Mouse (Mus musculus): Measurements from ENCODE around the gene Cd81. TPM values are rescaled to one million over a fixed set of nuclear protein-coding genes. Genes with fewer than 3 reads are reported as not detected.
A peak's percentile ranks its signal among the peaks of the same experiment; 100 is the strongest.

Gene Cd81
- total and polyA plus RNA-seq, 2 experiments from 2014 or later, result 811 to 1,316 TPM

- Histone ChIP-seq H3K9ac (replicated peaks; ENCODE audit: low read depth, low read length) (no peak overlapping the region), H3K27me3 (ENCODE audit: control insufficient read depth, insufficient read depth, low read length) (no peaks in the 10 kb centered on the region), H3K27ac (ENCODE audit: low read depth) (no peak overlapping the region), H3K4me2 (ENCODE audit: low read depth, low read length) (no peak overlapping the region), H3K36me3 (replicated peaks; ENCODE audit: control insufficient read depth, insufficient read depth, low read length) (0 out of 2 replicates have a peak, but pooled peaks cover 8% of the 10 kb centered on the region), H3K4me3 (ENCODE audit: low read depth, low read length) (no peak overlapping the region), H3K9me3 (replicated peaks; ENCODE audit: control insufficient read depth, low read length) (no peaks in the 10 kb centered on the region), H3K4me1 (ENCODE audit: control insufficient read depth, insufficient read depth) (peaks cover 4% of the 10 kb centered on the region)
- DNase-seq (ENCODE audit: low spot score) (no peak), ATAC-seq (ENCODE audit: insufficient read depth, low read depth) (no peak)
- 61% methylated on average over 5 of the region's 5 CpGs for WGBS
- TF ChIP-seq EP300 (IDR thresholded peaks at IDR 0.05; ENCODE audit: low read depth) (no peak), CTCF (IDR thresholded peaks at IDR 0.05; ENCODE audit: low read depth) (no peak)
These were observed 22.9 kb downstream of the Cd81 start for GRCm38 (mm10) chr7:143075394-143075793.

GRCm38 (mm10) chr7:143077351-143077750 lies 24.8 kb downstream of the Cd81 start:
- DNase-seq (ENCODE audit: low spot score) (no peak), ATAC-seq (ENCODE audit: insufficient read depth, low read depth) (no peak)
- 74% methylated on average over 2 of the region's 2 CpGs for WGBS
- TF ChIP-seq CTCF (IDR thresholded peaks at IDR 0.05; ENCODE audit: low read depth) (no peak), EP300 (IDR thresholded peaks at IDR 0.05; ENCODE audit: low read depth) (no peak)
- Histone ChIP-seq H3K9me3 (replicated peaks; ENCODE audit: control insufficient read depth, low read length) (no peaks in the 10 kb centered on the region), H3K9ac (replicated peaks; ENCODE audit: low read depth, low read length) (no peak overlapping the region), H3K4me2 (ENCODE audit: low read depth, low read length) (no peak overlapping the region), H3K4me1 (ENCODE audit: control insufficient read depth, insufficient read depth) (no peaks in the 10 kb centered on the region), H3K27me3 (ENCODE audit: control insufficient read depth, insufficient read depth, low read length) (no peaks in the 10 kb centered on the region), H3K4me3 (ENCODE audit: low read depth, low read length) (no peak overlapping the region), H3K36me3 (replicated peaks; ENCODE audit: control insufficient read depth, insufficient read depth, low read length) (no peaks in the 10 kb centered on the region), H3K27ac (ENCODE audit: low read depth) (no peak overlapping the region)

- H3K36me3 ChIP-seq (replicated peaks; ENCODE audit: control insufficient read depth, insufficient read depth, low read length), result no peaks in the 10 kb centered on the region
- ATAC-seq (ENCODE audit: insufficient read depth, low read depth), result no peak
- H3K4me3 ChIP-seq (ENCODE audit: low read depth, low read length), result no peak overlapping the region
- WGBS, result 65% methylated on average over 6 of the region's 6 CpGs
- H3K9me3 ChIP-seq (replicated peaks; ENCODE audit: control insufficient read depth, low read length), result no peaks in the 10 kb centered on the region
- TF ChIP-seq CTCF (IDR thresholded peaks at IDR 0.05; ENCODE audit: low read depth), result no peak
- no peak for TF ChIP-seq EP300 (IDR thresholded peaks at IDR 0.05; ENCODE audit: low read depth)
- H3K27me3 ChIP-seq (ENCODE audit: control insufficient read depth, insufficient read depth, low read length), result no peaks in the 10 kb centered on the region
- H3K27ac ChIP-seq (ENCODE audit: low read depth), result no peak overlapping the region
- no peak for DNase-seq (ENCODE audit: low spot score)
- no peaks in the 10 kb centered on the region for H3K4me1 ChIP-seq (ENCODE audit: control insufficient read depth, insufficient read depth)
- no peak overlapping the region for H3K4me2 ChIP-seq (ENCODE audit: low read depth, low read length)
- no peak overlapping the region for H3K9ac ChIP-seq (replicated peaks; ENCODE audit: low read depth, low read length)
These were observed 29.5 kb downstream of the Cd81 start for GRCm38 (mm10) chr7:143082024-143082423.

- DNase-seq (ENCODE audit: low spot score) (no peak), ATAC-seq (ENCODE audit: insufficient read depth, low read depth) (no peak)
- H3K9ac ChIP-seq (replicated peaks; ENCODE audit: low read depth, low read length), result no peak overlapping the region
- H3K9me3 ChIP-seq (replicated peaks; ENCODE audit: control insufficient read depth, low read length), result no peaks in the 10 kb centered on the region
- H3K4me1 ChIP-seq (ENCODE audit: control insufficient read depth, insufficient read depth), result no peaks in the 10 kb centered on the region
- TF ChIP-seq CTCF (IDR thresholded peaks at IDR 0.05; ENCODE audit: low read depth) (no peak), EP300 (IDR thresholded peaks at IDR 0.05; ENCODE audit: low read depth) (no peak)
- 60% methylated on average over 2 of the region's 2 CpGs for WGBS
- no peaks in the 10 kb centered on the region for H3K27me3 ChIP-seq (ENCODE audit: control insufficient read depth, insufficient read depth, low read length)
- H3K4me3 ChIP-seq (ENCODE audit: low read depth, low read length), result no peak overlapping the region
- H3K36me3 ChIP-seq (replicated peaks; ENCODE audit: control insufficient read depth, insufficient read depth, low read length), result no peaks in the 10 kb centered on the region
- H3K4me2 ChIP-seq (ENCODE audit: low read depth, low read length), result no peak overlapping the region
- H3K27ac ChIP-seq (ENCODE audit: low read depth), result no peak overlapping the region
These were observed 31.2 kb downstream of the Cd81 start for GRCm38 (mm10) chr7:143083708-143084107.

- Histone ChIP-seq H3K36me3 (replicated peaks; ENCODE audit: control insufficient read depth, insufficient read depth, low read length) (no peaks in the 10 kb centered on the region), H3K4me1 (ENCODE audit: control insufficient read depth, insufficient read depth) (no peaks in the 10 kb centered on the region), H3K27ac (ENCODE audit: low read depth) (no peak overlapping the region), H3K9me3 (replicated peaks; ENCODE audit: control insufficient read depth, low read length) (no peaks in the 10 kb centered on the region), H3K4me2 (ENCODE audit: low read depth, low read length) (no peak overlapping the region), H3K4me3 (ENCODE audit: low read depth, low read length) (no peak overlapping the region), H3K27me3 (ENCODE audit: control insufficient read depth, insufficient read depth, low read length) (no peaks in the 10 kb centered on the region), H3K9ac (replicated peaks; ENCODE audit: low read depth, low read length) (no peak overlapping the region)
- 48% methylated on average over 2 of the region's 2 CpGs for WGBS
- no peak for TF ChIP-seq EP300 (IDR thresholded peaks at IDR 0.05; ENCODE audit: low read depth)
- peak; percentile 89 for TF ChIP-seq CTCF (IDR thresholded peaks at IDR 0.05; ENCODE audit: low read depth)
- peak; percentile 56 for DNase-seq (ENCODE audit: low spot score)
- ATAC-seq (ENCODE audit: insufficient read depth, low read depth), result peak; percentile 48
These were observed 33.8 kb downstream of the Cd81 start for GRCm38 (mm10) chr7:143086366-143086765.

GRCm38 (mm10) chr7:143087070-143087579 lies 34.6 kb downstream of the Cd81 start:
- TF ChIP-seq EP300 (IDR thresholded peaks at IDR 0.05; ENCODE audit: low read depth) (no peak), CTCF (IDR thresholded peaks at IDR 0.05; ENCODE audit: low read depth) (peak; percentile 72)
- H3K36me3 ChIP-seq (replicated peaks; ENCODE audit: control insufficient read depth, insufficient read depth, low read length), result no peaks in the 10 kb centered on the region
- no peak overlapping the region for H3K4me2 ChIP-seq (ENCODE audit: low read depth, low read length)
- ATAC-seq (ENCODE audit: insufficient read depth, low read depth), result peak; percentile 69
- no peaks in the 10 kb centered on the region for H3K9me3 ChIP-seq (replicated peaks; ENCODE audit: control insufficient read depth, low read length)
- H3K4me1 ChIP-seq (ENCODE audit: control insufficient read depth, insufficient read depth), result no peaks in the 10 kb centered on the region
- no peak overlapping the region for H3K4me3 ChIP-seq (ENCODE audit: low read depth, low read length)
- H3K27ac ChIP-seq (ENCODE audit: low read depth), result no peak overlapping the region
- peak; percentile 30 for DNase-seq (ENCODE audit: low spot score)
- WGBS, result 40% methylated on average over 4 of the region's 4 CpGs
- no peaks in the 10 kb centered on the region for H3K27me3 ChIP-seq (ENCODE audit: control insufficient read depth, insufficient read depth, low read length)
- H3K9ac ChIP-seq (replicated peaks; ENCODE audit: low read depth, low read length), result no peak overlapping the region

All from heart, postnatal 0 days (tissue).